ENCODE assay signal across 15 mouse cellular contexts in genomic region chr15:99283456-99283855, GRCm38 (mm10). TPM values are rescaled to one million over a fixed set of nuclear protein-coding genes. Genes with fewer than 3 reads are reported as not detected.
A peak's percentile ranks its signal among the peaks of the same experiment; 100 is the strongest.
DNase-seq lines count a peak whose midpoint lies in the region; ATAC-seq and TF ChIP-seq lines count a peak whose summit lies in the region.
"Had no signal": no experiment of that assay in that cellular context is flagged by ENCODE, and none has a peak within 500 bp of the region (broad histone marks: within the 10 kb centered on the region; RNA-seq: fewer than 3 reads in every experiment).

No protein-coding gene starts in this region.

- no peaks in the 10 kb centered on the region for H3K27me3 ChIP-seq in lung, embryonic 14.5 days (ENCODE audit: insufficient read depth, low read length)
- no peaks in the 10 kb centered on the region for H3K27me3 ChIP-seq in small intestine, adult 2 months (ENCODE audit: control insufficient read depth, insufficient read depth, low read length)
- H3K27me3 ChIP-seq: kidney, embryonic 15.5 days had no signal

- H3K4me1 ChIP-seq in lung, embryonic 14.5 days (ENCODE audit: insufficient read depth), result no peaks in the 10 kb centered on the region
- peaks cover 12% of the 10 kb centered on the region; the same call in 1 of the 2 replicates for H3K4me1 ChIP-seq in small intestine, adult 2 months (ENCODE audit: control insufficient read depth, insufficient read depth, insufficient read length, low read length)

- 58% methylated on average over 10 of the region's 10 CpGs for WGBS in lung, embryonic 14.5 days
- WGBS in small intestine, adult 2 months, result 52% methylated on average over 10 of the region's 10 CpGs

- no peak overlapping the region for H3K4me2 ChIP-seq in lung, embryonic 14.5 days
- H3K4me2 ChIP-seq: kidney, embryonic 15.5 days had no signal

- no peak for TF ChIP-seq POLR2A in small intestine, adult 2 months (IDR thresholded peaks at IDR 0.05; ENCODE audit: low read depth, low read length)

- peak; percentile 48 for TF ChIP-seq CTCF in lung, embryonic 14.5 days (IDR thresholded peaks at IDR 0.05; ENCODE audit: low read depth)
- TF ChIP-seq CTCF in small intestine, adult 2 months (IDR thresholded peaks at IDR 0.05; ENCODE audit: extremely low read depth, insufficient read length, insufficient replicate concordance, low read depth, low read length), result 0 out of 2 replicates have a peak, but pooled peaks have one; percentile 22

- no peaks in the 10 kb centered on the region for H3K9me3 ChIP-seq in lung, embryonic 14.5 days (ENCODE audit: low read depth, low read length)
- H3K9me3 ChIP-seq: kidney, embryonic 15.5 days had no signal

- peak; percentile 11 for DNase-seq in embryo, embryonic 10.5 days (ENCODE audit: low spot score)
- no peak for DNase-seq in embryo, embryonic 11 days
- no peak for DNase-seq in lung, embryonic 14.5 days
- DNase-seq in lung, adult 18-20 months, result no peak
- peak; percentile 65 for DNase-seq in ZHBTc4 (ENCODE audit: low read depth, low spot score)
- no peak for DNase-seq in right cerebral cortex, adult 18-20 months
- DNase-seq: adrenal gland, postnatal 36 days; cerebellum, adult 9-11 months; gastrocnemius, postnatal 14 days; heart, postnatal 14 days had no signal

- H3K27ac ChIP-seq in lung, embryonic 14.5 days (ENCODE audit: low read depth), result no peak overlapping the region
- H3K27ac ChIP-seq in small intestine, adult 2 months (ENCODE audit: insufficient read depth, low read depth, low read length), result no peak overlapping the region
- H3K27ac ChIP-seq: kidney, embryonic 15.5 days; macrophage had no signal

- H3K4me3 ChIP-seq in lung, embryonic 14.5 days (ENCODE audit: low read depth, low read length), result no peak overlapping the region
- H3K4me3 ChIP-seq in small intestine, adult 2 months (ENCODE audit: low read depth, low read length), result no peak overlapping the region
- H3K4me3 ChIP-seq: kidney, embryonic 15.5 days had no signal

- no peak for ATAC-seq in lung, embryonic 14.5 days (ENCODE audit: insufficient read depth)
- no peak for ATAC-seq in monocyte, adult 5-6 weeks (replicated peaks; ENCODE audit: insufficient number of reproducible peaks, low FRiP score, low TSS enrichment, poor library complexity, severe bottlenecking)

- no peak overlapping the region for H3K9ac ChIP-seq in lung, embryonic 14.5 days
- H3K9ac ChIP-seq: kidney, embryonic 15.5 days had no signal

- no peaks in the 10 kb centered on the region for H3K36me3 ChIP-seq in lung, embryonic 14.5 days (ENCODE audit: insufficient read depth)
- no peaks in the 10 kb centered on the region for H3K36me3 ChIP-seq in small intestine, adult 2 months (ENCODE audit: control insufficient read depth, insufficient read depth, low read length)
- H3K36me3 ChIP-seq: kidney, embryonic 15.5 days had no signal

RNA-seq across cellular contexts. Expression of gene Prpf40b, which starts 11.4 kb away (rescaled TPM):
- polyA plus RNA-seq in lung, embryonic 14.5 days (2014; fragmentation: Nextera tagmentation; extraction: Ambion mirVana), result 48.3 and 59.1 TPM in 2 replicates
- polyA plus RNA-seq in small intestine, adult 2 months (2012; rRNA removed), result 14.4 and 20.8 TPM in 2 replicates
- 0.57 to 7.6 TPM (median 1.7 TPM) in 3 replicates for total RNA-seq in monocyte, adult 5-6 weeks (2017)

RNA-seq across cellular contexts. Expression of gene Fam186b, which starts 12.2 kb away (rescaled TPM):
- polyA plus RNA-seq in lung, embryonic 14.5 days (2014; fragmentation: Nextera tagmentation; extraction: Ambion mirVana), result 0.05 and 0.15 TPM in 2 replicates
- polyA plus RNA-seq in small intestine, adult 2 months (2012; rRNA removed), result not detected in 2 replicates
- total RNA-seq in monocyte, adult 5-6 weeks (2017), result not detected in 3 replicates
- total RNA-seq: gastrocnemius, postnatal 14 days; heart, postnatal 14 days had no signal
- polyA plus RNA-seq: macrophage; neural tube, embryonic 11.5 days had no signal

RNA-seq across cellular contexts. Expression of gene Mcrs1, which starts 31.7 kb away (rescaled TPM):
- polyA plus RNA-seq in lung, embryonic 14.5 days (2014; fragmentation: Nextera tagmentation; extraction: Ambion mirVana), result 142 and 155 TPM in 2 replicates
- 46.5 and 96.6 TPM in 2 replicates for polyA plus RNA-seq in small intestine, adult 2 months (2012; rRNA removed)
- total RNA-seq in monocyte, adult 5-6 weeks (2017), result 41.0 to 47.6 TPM (median 47.0 TPM) in 3 replicates

RNA-seq across cellular contexts. Expression of gene Kcnh3, which starts 58.8 kb away (rescaled TPM):
- 0.37 and 0.60 TPM in 2 replicates for polyA plus RNA-seq in lung, embryonic 14.5 days (2014; fragmentation: Nextera tagmentation; extraction: Ambion mirVana)
- polyA plus RNA-seq in small intestine, adult 2 months (2012; rRNA removed), result 0.56 and 3.0 TPM in 2 replicates
- total RNA-seq in monocyte, adult 5-6 weeks (2017), result not detected in 3 replicates
- total RNA-seq: gastrocnemius, postnatal 14 days had no signal
- polyA plus RNA-seq: macrophage had no signal

Comparison
In these comparisons a context has a peak if more than half of its experiments do, and no peak if none do; other contexts are left out.
1. DNase-seq: peak in embryo, embryonic 10.5 days (single experiment) and ZHBTc4 (single experiment); none in embryo, embryonic 11 days (single experiment), lung, embryonic 14.5 days (single experiment), lung, adult 18-20 months (0 of 2) and right cerebral cortex, adult 18-20 months (single experiment).